Mouse (Mus musculus): ENCODE results near the gene Atat1. TPM values are rescaled to one million over a fixed set of nuclear protein-coding genes. Genes with fewer than 3 reads are reported as not detected.

Gene Atat1
- polyA plus RNA-seq, 1 experiment from 2014 or later = 503 TPM

DNA sequence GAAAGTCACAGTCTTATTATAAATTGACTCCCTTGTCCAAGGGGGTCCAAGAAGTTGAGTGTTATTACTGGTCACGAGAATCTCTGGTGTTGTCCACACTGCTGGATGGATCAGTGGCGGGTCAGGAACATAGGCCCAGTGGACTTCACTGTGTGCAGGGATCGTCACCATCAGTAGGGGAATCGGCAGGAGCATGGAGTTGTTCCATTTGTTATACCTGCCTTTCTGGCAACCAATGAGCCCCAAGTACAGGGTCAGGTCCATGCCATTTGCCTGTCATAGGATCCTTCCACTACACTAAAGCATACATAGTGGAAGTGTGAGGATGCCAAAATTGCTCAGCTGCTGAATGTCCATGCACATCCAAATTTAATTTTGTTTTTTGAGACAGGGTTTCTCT, 22.7 kb upstream of the Atat1 start:
- Histone ChIP-seq H3K27me3 (ENCODE audit: control insufficient read depth, insufficient read depth, low read length) (no peaks in the 10 kb centered on the region), H3K9me3 (ENCODE audit: control insufficient read depth, low read length) (no peaks in the 10 kb centered on the region), H3K4me1 (ENCODE audit: control insufficient read depth, insufficient read depth, low read length) (no peaks in the 10 kb centered on the region), H3K4me2 (ENCODE audit: low read length) (no peak overlapping the region), H3K27ac (replicated peaks; ENCODE audit: low read depth, low read length) (no peak overlapping the region), H3K9ac (replicated peaks; ENCODE audit: low read length) (no peak overlapping the region), H3K4me3 (replicated peaks; ENCODE audit: low read depth, low read length) (no peak overlapping the region), H3K36me3 (ENCODE audit: control insufficient read depth, insufficient read depth, low read length) (peaks cover 41% of the 10 kb centered on the region)
- WGBS = 92% methylated on average over 4 of the region's 4 CpGs
- ATAC-seq (ENCODE audit: low FRiP score, low TSS enrichment) (no peak), DNase-seq (no peak)

DNA sequence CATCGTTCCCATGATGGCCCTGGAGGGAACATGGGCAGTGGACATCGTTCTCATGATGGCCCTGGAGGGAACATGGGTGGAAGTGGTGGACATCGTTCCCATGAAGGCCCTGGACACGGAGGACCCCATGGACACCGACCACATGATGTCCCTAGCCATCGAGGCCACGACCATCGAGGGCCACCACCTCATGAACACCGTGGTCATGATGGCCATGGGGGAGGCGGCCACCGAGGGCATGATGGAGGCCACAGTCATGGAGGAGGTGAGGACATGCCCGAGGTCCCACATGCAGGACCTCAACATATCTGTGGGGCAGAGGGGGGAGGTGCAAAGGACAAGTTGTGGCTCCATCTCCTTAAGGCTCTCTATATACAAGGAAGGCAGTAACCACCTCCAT, 20.8 kb upstream of the Atat1 start:
- no peak for DNase-seq
- 96% methylated on average over 12 of the region's 12 CpGs for WGBS

DNA sequence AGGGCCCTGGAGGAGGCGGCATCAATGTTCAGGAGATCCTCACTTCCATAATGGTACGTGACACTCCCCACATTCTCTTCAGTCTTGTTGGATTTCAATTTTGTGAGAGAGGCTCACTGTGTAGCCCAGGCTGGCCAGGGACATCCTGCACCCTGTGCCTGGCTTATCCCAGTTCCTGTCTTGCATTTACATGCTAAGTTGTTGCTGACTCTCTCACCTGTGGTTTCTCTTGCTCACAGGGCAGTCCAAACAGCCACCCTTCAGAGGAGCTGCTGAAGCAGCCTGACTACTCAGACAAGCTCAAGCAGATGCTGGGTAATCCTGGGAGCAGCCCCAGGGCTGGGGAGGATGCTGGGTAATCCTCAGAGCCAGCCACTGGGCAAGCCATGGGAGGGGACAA, 19.7 kb upstream of the Atat1 start:
- Histone ChIP-seq H3K4me1 (ENCODE audit: control insufficient read depth, insufficient read depth, low read length) (no peaks in the 10 kb centered on the region), H3K9me3 (ENCODE audit: control insufficient read depth, low read length) (no peaks in the 10 kb centered on the region), H3K27me3 (ENCODE audit: control insufficient read depth, insufficient read depth, low read length) (no peaks in the 10 kb centered on the region), H3K36me3 (ENCODE audit: control insufficient read depth, insufficient read depth, low read length) (peaks cover 69% of the 10 kb centered on the region), H3K9ac (replicated peaks; ENCODE audit: low read length) (no peak overlapping the region), H3K4me2 (ENCODE audit: low read length) (no peak overlapping the region), H3K4me3 (replicated peaks; ENCODE audit: low read depth, low read length) (no peak overlapping the region), H3K27ac (replicated peaks; ENCODE audit: low read depth, low read length) (no peak overlapping the region)
- 93% methylated on average over 2 of the region's 2 CpGs for WGBS
- ATAC-seq (ENCODE audit: low FRiP score, low TSS enrichment) = no peak
- DNase-seq = no peak

More for the DNA sequence above, 20.8 kb upstream of the Atat1 start:
- Histone ChIP-seq H3K36me3 (ENCODE audit: control insufficient read depth, insufficient read depth, low read length) (peaks cover 58% of the 10 kb centered on the region), H3K9ac (replicated peaks; ENCODE audit: low read length) (no peak overlapping the region), H3K9me3 (ENCODE audit: control insufficient read depth, low read length) (no peaks in the 10 kb centered on the region), H3K27me3 (ENCODE audit: control insufficient read depth, insufficient read depth, low read length) (no peaks in the 10 kb centered on the region), H3K27ac (replicated peaks; ENCODE audit: low read depth, low read length) (no peak overlapping the region), H3K4me2 (ENCODE audit: low read length) (no peak overlapping the region), H3K4me1 (ENCODE audit: control insufficient read depth, insufficient read depth, low read length) (no peaks in the 10 kb centered on the region), H3K4me3 (replicated peaks; ENCODE audit: low read depth, low read length) (no peak overlapping the region)
- ATAC-seq (ENCODE audit: low FRiP score, low TSS enrichment) = no peak

DNA sequence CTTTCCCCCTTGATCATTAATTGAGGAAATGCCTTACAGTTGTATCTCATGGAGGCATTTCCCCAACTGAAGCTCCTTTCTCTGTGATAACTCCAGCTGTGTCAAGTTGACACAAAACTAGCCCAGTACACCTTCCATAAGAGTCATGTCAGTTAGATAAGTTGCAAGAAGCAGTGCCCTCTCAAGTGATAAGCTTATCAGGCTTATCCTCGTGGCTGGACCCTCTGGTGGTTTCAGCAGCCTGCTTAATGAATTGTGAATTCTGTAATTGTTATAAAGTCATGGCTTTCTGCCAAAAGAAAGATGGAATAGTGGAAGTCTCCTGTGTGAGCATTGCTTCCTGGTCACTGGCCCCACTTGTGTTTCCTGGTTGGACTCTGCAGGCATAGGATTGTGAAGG, 17.6 kb upstream of the Atat1 start:
- Histone ChIP-seq H3K27me3 (ENCODE audit: control insufficient read depth, insufficient read depth, low read length) (no peaks in the 10 kb centered on the region), H3K4me1 (ENCODE audit: control insufficient read depth, insufficient read depth, low read length) (no peaks in the 10 kb centered on the region), H3K9ac (replicated peaks; ENCODE audit: low read length) (no peak overlapping the region), H3K4me3 (replicated peaks; ENCODE audit: low read depth, low read length) (no peak overlapping the region), H3K27ac (replicated peaks; ENCODE audit: low read depth, low read length) (no peak overlapping the region), H3K4me2 (ENCODE audit: low read length) (no peak overlapping the region), H3K36me3 (ENCODE audit: control insufficient read depth, insufficient read depth, low read length) (peaks cover 81% of the 10 kb centered on the region), H3K9me3 (ENCODE audit: control insufficient read depth, low read length) (no peaks in the 10 kb centered on the region)
- DNase-seq (no peak), ATAC-seq (ENCODE audit: low FRiP score, low TSS enrichment) (no peak)
- WGBS = 74% methylated on average over 1 of the region's 1 CpGs

DNA sequence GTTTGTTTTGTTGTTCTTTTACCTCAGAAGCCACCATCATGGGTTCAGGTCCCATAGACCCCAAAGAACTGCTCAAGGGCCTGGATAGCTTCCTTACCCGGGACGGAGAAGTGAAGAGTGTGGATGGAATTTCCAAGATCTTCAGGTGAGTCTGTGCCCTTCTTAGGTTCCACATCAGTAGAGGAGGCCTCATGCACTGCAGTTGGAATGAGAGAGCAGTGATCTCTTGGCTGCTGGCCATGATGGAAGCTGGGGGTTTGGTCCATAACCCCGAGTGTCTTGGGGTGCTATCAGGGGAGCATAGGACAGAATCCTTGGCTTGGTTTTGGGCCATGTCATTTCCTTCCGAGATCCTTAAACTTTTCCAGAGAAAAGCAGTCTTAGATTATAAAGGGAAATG, 13.4 kb upstream of the Atat1 start:
- 93% methylated on average over 4 of the region's 4 CpGs for WGBS
- H3K27ac ChIP-seq (replicated peaks; ENCODE audit: low read depth, low read length) = no peak overlapping the region
- no peaks in the 10 kb centered on the region for H3K9me3 ChIP-seq (ENCODE audit: control insufficient read depth, low read length)
- H3K27me3 ChIP-seq (ENCODE audit: control insufficient read depth, insufficient read depth, low read length) = no peaks in the 10 kb centered on the region
- H3K9ac ChIP-seq (replicated peaks; ENCODE audit: low read length) = no peak overlapping the region
- no peak for ATAC-seq (ENCODE audit: low FRiP score, low TSS enrichment)
- peaks cover 30% of the 10 kb centered on the region for H3K4me1 ChIP-seq (ENCODE audit: control insufficient read depth, insufficient read depth, low read length)
- DNase-seq = no peak
- no peak overlapping the region for H3K4me3 ChIP-seq (replicated peaks; ENCODE audit: low read depth, low read length)
- peaks cover 49% of the 10 kb centered on the region for H3K36me3 ChIP-seq (ENCODE audit: control insufficient read depth, insufficient read depth, low read length)
- H3K4me2 ChIP-seq (ENCODE audit: low read length) = no peak overlapping the region

DNA sequence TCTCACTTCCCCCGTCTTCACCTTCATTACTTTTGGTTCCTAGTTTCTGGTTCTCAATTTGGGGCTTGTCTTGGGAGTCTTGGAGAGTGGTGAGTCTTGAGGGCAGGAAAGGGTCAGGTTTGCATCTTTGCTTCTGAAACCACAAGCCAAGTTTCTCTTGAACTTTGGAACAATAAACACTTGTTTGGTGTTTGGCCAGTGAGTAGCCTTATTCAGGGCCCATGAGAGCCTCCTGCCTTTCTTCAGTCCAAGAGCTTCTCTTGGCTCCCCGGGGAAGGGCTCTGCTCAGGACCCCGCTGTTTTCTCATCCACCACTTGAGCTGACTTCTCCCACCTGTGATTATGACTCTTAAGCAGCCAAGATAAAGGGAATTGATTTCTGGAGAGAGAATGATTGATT, 12.7 kb upstream of the Atat1 start:
- Histone ChIP-seq H3K9ac (replicated peaks; ENCODE audit: low read length) (no peak overlapping the region; the same call in 1 of the 2 replicates), H3K36me3 (ENCODE audit: control insufficient read depth, insufficient read depth, low read length) (peaks cover 42% of the 10 kb centered on the region), H3K4me3 (replicated peaks; ENCODE audit: low read depth, low read length) (no peak overlapping the region), H3K4me2 (ENCODE audit: low read length) (no peak overlapping the region), H3K4me1 (ENCODE audit: control insufficient read depth, insufficient read depth, low read length) (peaks cover 30% of the 10 kb centered on the region), H3K27ac (replicated peaks; ENCODE audit: low read depth, low read length) (no peak overlapping the region), H3K9me3 (ENCODE audit: control insufficient read depth, low read length) (no peaks in the 10 kb centered on the region), H3K27me3 (ENCODE audit: control insufficient read depth, insufficient read depth, low read length) (no peaks in the 10 kb centered on the region)
- ATAC-seq (ENCODE audit: low FRiP score, low TSS enrichment) (no peak), DNase-seq (no peak)
- WGBS = 93% methylated on average over 3 of the region's 3 CpGs

DNA sequence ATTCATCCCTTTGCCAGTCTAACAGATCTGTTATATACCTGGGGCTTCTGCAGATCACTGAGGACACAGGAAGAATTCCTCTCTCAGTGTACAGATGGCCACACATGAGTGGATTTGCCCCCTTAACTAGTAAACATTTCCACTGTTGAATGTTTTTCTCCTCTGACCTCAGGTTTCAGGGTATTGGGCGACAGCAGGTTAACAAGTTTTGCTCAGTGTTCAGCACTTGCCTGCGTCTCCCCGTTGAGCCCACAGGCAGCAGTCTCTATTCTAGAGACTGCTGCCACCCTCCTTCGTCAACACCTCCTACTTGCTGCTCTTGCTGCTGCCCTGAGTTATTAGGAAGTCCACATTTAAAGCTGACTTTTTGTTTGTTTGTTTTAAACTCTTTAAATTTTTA, 11.8 kb upstream of the Atat1 start:
- ATAC-seq (ENCODE audit: low FRiP score, low TSS enrichment) (no peak), DNase-seq (no peak)
- Histone ChIP-seq H3K36me3 (ENCODE audit: control insufficient read depth, insufficient read depth, low read length) (peaks cover 36% of the 10 kb centered on the region), H3K27ac (replicated peaks; ENCODE audit: low read depth, low read length) (peak overlapping the region; percentile 92; the same call in 1 of the 2 replicates), H3K4me2 (ENCODE audit: low read length) (no peak overlapping the region), H3K4me3 (replicated peaks; ENCODE audit: low read depth, low read length) (no peak overlapping the region), H3K9ac (replicated peaks; ENCODE audit: low read length) (no peak overlapping the region), H3K27me3 (ENCODE audit: control insufficient read depth, insufficient read depth, low read length) (no peaks in the 10 kb centered on the region), H3K4me1 (ENCODE audit: control insufficient read depth, insufficient read depth, low read length) (peaks cover 30% of the 10 kb centered on the region), H3K9me3 (ENCODE audit: control insufficient read depth, low read length) (no peaks in the 10 kb centered on the region)
- 86% methylated on average over 4 of the region's 4 CpGs for WGBS

DNA sequence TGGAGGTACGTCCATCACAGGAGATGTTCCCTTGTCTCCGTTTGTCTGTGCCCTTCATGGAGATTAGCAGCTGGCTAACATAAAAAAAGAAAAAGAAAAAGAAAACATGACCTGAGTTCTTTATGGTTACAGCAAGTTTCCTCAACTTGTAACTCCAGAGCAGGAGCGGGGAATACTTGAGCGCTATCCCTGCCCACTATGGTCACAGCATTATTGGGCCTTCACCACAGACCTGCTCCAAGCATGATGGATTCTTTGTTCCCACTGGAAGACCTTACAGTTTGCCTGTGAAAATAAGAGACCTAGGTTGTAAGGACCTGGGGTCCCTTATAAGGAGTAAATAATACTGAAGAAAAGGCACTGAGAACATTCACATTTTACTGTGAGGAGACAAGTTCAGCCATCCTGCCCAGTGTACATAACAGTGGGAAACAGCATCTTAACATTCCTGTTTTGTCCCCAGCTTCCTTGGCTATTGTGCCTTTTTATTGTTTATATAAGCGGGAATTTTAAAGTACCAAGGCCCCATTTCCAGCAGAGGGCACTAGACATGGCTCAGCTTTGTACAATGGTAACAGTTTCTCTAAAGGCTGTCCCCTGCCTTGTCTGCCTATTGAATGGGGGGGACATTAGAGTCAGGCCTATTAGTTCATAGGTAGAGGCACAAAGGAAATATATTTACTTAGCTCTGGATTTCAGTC, 11.1 kb upstream of the Atat1 start:
- Histone ChIP-seq H3K27ac (replicated peaks; ENCODE audit: low read depth, low read length) (peak overlapping the region; percentile 92), H3K9ac (replicated peaks; ENCODE audit: low read length) (peak overlapping the region; percentile 17; the same call in 1 of the 2 replicates), H3K27me3 (ENCODE audit: control insufficient read depth, insufficient read depth, low read length) (no peaks in the 10 kb centered on the region), H3K4me1 (ENCODE audit: control insufficient read depth, insufficient read depth, low read length) (peaks cover 30% of the 10 kb centered on the region), H3K4me2 (ENCODE audit: low read length) (peak overlapping the region; percentile 65), H3K9me3 (ENCODE audit: control insufficient read depth, low read length) (no peaks in the 10 kb centered on the region), H3K36me3 (ENCODE audit: control insufficient read depth, insufficient read depth, low read length) (peaks cover 29% of the 10 kb centered on the region), H3K4me3 (replicated peaks; ENCODE audit: low read depth, low read length) (no peak overlapping the region)
- peak; percentile 81 for DNase-seq
- 72% methylated on average over 5 of the region's 5 CpGs for WGBS
- no peak for ATAC-seq (ENCODE audit: low FRiP score, low TSS enrichment)

DNA sequence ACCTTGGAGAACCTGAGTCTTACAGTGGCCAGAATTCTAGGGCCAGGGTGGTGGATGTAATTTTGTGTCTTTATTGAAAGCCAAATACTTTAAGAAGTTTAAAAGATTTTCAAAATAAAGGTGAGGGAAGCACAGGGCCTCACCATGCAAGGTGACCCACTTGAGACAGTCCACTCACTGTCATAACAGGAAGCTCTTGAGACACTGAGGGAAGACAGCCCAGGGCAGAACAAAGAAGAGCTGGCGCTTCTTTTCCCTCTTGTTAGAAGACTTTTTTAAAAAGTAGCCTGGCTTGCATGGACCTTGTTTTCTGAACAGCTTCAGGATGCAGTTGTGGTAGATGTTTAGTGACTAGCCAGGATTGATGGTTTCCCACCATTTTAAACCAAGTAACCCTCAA, 10.5 kb upstream of the Atat1 start:
- 63% methylated on average over 1 of the region's 1 CpGs for WGBS
- DNase-seq = peak; percentile 12
- no peaks in the 10 kb centered on the region for H3K9me3 ChIP-seq (ENCODE audit: control insufficient read depth, low read length)

More for the DNA sequence above, 10.5 kb upstream of the Atat1 start:
- Histone ChIP-seq H3K4me2 (ENCODE audit: low read length) (peak overlapping the region; percentile 65), H3K27ac (replicated peaks; ENCODE audit: low read depth, low read length) (peak overlapping the region; percentile 92), H3K9ac (replicated peaks; ENCODE audit: low read length) (peak overlapping the region; percentile 59), H3K27me3 (ENCODE audit: control insufficient read depth, insufficient read depth, low read length) (no peaks in the 10 kb centered on the region), H3K36me3 (ENCODE audit: control insufficient read depth, insufficient read depth, low read length) (peaks cover 23% of the 10 kb centered on the region), H3K4me1 (ENCODE audit: control insufficient read depth, insufficient read depth, low read length) (peaks cover 33% of the 10 kb centered on the region), H3K4me3 (replicated peaks; ENCODE audit: low read depth, low read length) (peak overlapping the region; percentile 79; the same call in 1 of the 2 replicates)
- no peak for ATAC-seq (ENCODE audit: low FRiP score, low TSS enrichment)
